Mouse (Mus musculus) telencephalon, adult 2 months (tissue): ENCODE data around the gene Nrip1.
"Not testable (repeated sequence)": the region's sequence is repeated elsewhere in the genome, so short reads cannot be mapped to it uniquely, and the experiment has no call there.

Experiments
- DNase-seq: peaks from one replicate; pipeline ENCODE4 v3.0.0-alpha.2; 2011; ENCODE audit warnings: low read depth, low spot score

Nrip1 gene

GRCm38 (mm10) chr16:76373671-76374091 is at the start of gene Nrip1:
Nrip1 (minus strand) TSS chr16:76373827.
- peak; percentile 42 for DNase-seq

DNA sequence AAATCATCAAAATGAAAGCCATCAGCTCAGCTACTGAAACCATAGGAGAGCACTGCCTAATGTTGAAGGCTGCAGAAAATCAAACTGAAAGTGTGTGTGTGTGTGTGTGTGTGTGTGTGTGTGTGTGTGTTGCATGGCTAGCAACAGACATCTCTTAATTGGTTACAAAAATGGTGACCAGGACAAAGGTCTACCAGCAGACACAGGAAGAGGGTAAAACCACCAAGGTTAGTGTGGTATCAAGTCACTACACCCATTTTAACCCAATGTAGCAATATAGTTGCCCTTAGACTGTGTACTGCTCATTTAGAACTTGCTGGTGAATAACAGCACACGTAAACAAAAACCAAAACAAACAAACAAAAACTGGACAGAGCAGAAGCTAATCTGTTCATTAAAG is 48.9 kb upstream of the Nrip1 start:
- DNase-seq = no peak

DNA sequence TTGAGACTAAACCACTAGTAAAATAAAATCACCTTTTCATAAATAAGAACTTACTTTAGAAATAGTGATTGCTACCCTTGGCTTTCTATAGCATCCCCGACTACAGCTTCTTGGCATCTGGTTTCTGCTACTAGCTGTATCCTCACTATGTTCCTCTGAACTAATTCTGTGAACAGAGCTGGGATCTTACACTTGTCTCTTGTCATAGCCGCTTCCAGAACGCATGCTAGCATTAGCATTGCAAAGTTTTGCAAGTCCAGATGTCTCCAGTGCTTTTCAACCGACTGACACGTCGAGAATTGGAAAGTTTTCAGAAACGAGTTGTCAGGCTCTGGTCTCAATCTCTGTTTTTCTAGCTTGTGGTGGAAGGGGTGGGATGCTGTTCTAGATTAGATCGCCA is 46.2 kb upstream of the Nrip1 start:
- no peak for DNase-seq

GRCm38 (mm10) chr16:76416477-76416876 is 42.9 kb upstream of the Nrip1 start:
- DNase-seq = no peak

- no peak for DNase-seq
These were observed 42.4 kb upstream of the Nrip1 start for GRCm38 (mm10) chr16:76416060-76416438.

DNA sequence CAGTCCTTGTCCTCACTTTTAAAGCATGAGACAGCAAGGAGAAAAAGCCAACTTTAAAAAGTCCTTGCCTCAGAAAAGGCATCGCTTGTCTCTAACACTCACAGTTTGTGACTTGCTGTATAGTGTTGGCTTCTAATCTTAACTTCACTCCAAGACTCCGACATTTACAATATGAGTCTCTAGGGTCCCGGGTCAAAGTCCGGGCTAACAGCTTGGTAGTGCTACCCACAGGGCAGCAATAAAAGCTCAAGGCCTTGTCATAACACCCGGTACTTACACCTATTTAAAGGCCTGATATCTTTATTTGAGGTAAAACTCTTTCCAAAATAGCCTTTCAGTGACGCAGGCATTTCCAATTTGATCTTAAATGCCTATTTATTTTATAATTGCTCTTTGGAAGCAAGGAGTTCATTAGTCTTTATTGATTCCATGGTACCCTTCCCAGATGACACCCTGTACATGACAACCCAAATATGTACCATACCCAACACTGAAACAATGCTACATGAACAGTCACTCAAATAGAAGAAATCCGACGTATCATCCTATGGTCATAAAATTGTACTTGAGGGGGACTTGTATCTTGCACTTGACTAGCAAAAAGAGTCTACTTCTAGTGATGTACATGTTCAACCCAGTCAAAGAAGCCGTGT is 41.9 kb upstream of the Nrip1 start:
- DNase-seq = no peak

DNA sequence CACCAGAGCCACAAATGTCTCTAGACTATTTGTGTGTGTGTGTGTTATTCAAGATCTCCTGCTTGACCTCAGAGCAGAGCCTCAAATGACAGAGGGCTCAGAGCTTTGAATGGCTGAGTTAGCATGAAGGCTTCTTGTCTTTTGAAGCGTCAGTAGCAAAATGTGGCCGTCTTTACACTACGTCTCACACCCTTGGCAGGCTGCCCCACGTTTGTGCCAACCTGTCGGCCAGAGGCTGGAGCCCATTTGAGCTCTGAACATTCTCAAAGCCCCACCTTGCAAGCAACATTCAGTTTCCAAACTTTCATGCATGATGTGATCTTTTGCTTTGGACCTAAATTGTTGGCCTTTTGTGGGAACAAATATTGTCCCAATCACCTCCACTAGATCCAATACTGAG is 40.9 kb upstream of the Nrip1 start:
- no peak for DNase-seq

DNA sequence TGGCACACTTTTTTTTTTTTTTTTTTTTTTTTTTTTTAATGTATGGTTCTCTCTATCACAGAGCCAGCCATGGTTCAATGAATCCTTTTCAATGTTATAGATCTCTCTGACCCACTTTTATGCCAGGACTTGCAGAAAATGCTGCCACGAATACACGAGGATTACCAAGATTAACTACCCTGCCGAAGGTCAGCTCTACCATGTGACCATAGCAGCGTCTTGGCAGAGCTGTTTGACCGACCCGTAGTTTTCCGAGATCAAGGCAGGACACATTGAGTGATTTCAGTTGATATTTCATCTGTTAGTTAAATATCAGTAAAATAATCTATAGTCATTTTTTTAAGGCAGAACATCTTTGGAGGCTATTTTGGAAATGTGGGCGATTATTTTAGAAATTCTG is 40.0 kb upstream of the Nrip1 start:
- DNase-seq = no peak

DNA sequence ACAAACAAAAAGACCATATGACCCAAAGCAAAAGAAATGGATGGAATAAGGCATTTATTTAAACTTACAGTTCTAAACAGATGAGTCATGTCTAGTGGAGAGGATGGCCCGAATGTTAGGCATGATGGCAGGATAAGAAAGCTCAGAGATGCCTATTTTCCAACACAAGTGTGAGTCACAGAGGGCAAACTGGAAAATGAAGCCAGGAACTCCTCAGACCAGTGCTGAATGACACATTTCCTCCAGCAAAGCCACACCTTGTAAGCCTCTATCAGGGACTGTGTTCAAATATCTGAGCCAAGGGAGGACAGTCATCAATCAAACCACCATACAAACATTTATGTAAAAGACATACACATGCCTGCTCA is 35.7 kb upstream of the Nrip1 start:
- no peak for DNase-seq

GRCm38 (mm10) chr16:76408696-76409354 is 35.2 kb upstream of the Nrip1 start:
- no peak for DNase-seq

GRCm38 (mm10) chr16:76408241-76408640 is 34.6 kb upstream of the Nrip1 start:
- DNase-seq = no peak

GRCm38 (mm10) chr16:76407321-76407920 is 33.8 kb upstream of the Nrip1 start:
- DNase-seq = no peak

GRCm38 (mm10) chr16:76406897-76407296 is 33.3 kb upstream of the Nrip1 start:
- peak; percentile 22 for DNase-seq

GRCm38 (mm10) chr16:76406319-76406718 is 32.7 kb upstream of the Nrip1 start:
- no peak for DNase-seq

DNA sequence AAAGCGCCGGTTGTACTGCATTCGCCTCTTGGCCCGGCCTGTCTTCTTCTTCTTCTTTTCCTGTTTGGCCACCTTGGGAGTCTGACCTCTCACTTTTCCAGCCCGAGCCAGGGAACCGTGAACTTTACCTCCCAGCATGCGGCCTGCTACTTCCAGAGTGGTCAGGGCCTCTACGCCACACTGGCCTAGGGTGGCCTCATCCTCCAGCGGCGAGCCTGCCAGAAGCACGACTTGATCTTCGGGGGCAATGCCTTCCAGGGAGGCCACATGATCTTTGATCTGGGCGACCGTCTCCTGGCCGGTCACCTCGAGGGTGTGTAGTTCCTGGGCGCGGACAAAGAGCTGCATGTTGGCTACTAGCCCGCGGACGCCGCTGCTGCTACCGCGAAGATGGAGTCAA is 29.7 kb upstream of the Nrip1 start:
- not testable (repeated sequence) for DNase-seq

- no peak for DNase-seq
These were observed 22.9 kb upstream of the Nrip1 start for GRCm38 (mm10) chr16:76396512-76396911.

DNA sequence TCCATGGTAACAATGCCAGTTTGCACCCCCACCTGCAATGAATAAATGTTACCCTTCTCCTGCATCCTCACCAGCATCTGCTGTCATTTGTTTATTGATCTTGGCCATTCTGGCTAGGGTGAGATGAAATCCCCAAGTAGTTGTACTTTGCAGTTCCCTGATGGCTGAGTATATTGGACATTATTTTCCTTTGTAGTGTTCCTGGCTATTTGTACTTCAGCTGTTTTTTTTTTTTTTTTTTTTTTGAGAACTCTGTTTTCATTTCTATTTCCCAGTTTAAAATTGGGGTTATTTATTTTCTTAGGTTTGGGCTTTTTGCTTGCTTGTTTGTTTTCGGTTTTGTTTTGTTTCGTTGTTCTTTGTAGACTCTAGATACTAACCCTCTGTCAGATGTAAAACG is 19.6 kb upstream of the Nrip1 start:
- DNase-seq = no peak

DNA sequence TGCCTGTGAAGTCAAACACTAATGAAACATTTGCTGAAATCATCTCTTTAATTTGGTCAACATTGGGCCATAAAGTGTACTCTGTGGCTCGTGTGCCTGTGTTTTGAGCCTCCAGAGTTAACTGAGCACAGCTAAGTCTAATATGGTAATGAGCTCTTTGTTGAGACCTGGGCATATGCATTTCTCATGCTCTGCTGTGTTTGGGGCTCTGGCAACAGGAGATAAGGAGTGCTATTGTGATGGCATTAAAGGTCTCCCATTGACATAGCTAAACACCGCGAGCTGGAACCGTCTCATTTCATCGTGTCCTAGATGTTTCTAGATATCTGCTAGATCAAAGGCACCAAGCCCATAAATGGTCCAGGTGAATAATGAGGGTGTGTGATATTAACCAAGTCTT is 12.9 kb upstream of the Nrip1 start:
- DNase-seq = no peak

- no peak for DNase-seq
These were observed 12.4 kb upstream of the Nrip1 start for GRCm38 (mm10) chr16:76386071-76386470.

GRCm38 (mm10) chr16:76377211-76377610 is 3.6 kb upstream of the Nrip1 start:
- no peak for DNase-seq

GRCm38 (mm10) chr16:76376661-76377060 is 3.0 kb upstream of the Nrip1 start:
- no peak for DNase-seq

DNA sequence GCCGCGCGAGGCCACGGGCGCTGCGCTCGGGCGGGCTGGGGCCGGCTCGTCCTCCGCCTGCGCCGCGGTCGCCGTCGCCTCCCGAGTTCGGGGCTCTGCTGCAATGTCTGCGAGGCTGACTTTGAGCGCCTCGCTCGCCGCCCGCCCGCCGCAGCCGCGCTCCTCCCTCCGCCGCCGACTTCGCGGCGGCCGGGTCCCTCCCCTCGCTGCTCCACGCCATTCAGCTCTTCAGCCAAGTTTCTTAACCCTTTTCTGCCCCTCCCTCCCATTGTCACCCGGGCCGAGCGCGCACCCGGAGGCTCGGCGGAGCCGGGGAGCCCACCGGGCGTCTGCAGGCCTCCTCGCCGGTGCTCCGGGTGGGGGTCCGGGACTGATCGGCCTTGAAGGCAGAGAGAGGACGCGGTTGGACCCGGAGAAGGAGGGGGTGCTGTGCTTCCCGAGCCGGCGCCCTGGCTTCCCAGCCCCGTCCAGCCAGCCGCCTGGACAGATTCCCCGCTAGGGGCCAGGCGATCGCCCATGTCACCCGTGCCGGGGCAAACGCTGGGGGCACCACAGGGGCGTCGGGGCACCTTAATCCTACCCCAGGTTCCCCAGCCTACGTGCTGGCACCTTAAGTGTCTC is 576 bp downstream of the Nrip1 start:
- peak; percentile 70 for DNase-seq
